Mouse (Mus musculus) lung, embryonic 16.5 days (tissue): Measurements from ENCODE around the gene Lrfn2. TPM values are rescaled to one million over a fixed set of nuclear protein-coding genes. Genes with fewer than 3 reads are reported as not detected.

Experiments
- ATAC-seq: fragments of 200-750 bp; cut with Nextera tagmentation; 2 replicates; pipeline ENCODE4 v1.8.0; 2017; ENCODE audit warnings: low read depth, mild to moderate bottlenecking, moderate library complexity
- H3K27ac ChIP-seq: fragments of 300-500 bp; sonication (generic); 2 replicates; pipeline ENCODE4 v1.5.1; 2014; ENCODE audit warnings: mild to moderate bottlenecking, control low read depth, low read length
- H3K27me3 ChIP-seq: fragments of 300-500 bp; sonication (generic); 2 replicates; pipeline ENCODE4 v1.6.1; 2014; ENCODE audit warnings: low read depth, low read length, mixed read lengths; ENCODE audit not compliant: control insufficient read depth, insufficient read depth
- H3K36me3 ChIP-seq: fragments of 300-500 bp; sonication (generic); 2 replicates; pipeline ENCODE4 v1.6.1; 2014; ENCODE audit warnings: low read length; ENCODE audit not compliant: control insufficient read depth, insufficient read depth
- H3K4me1 ChIP-seq: fragments of 300-500 bp; sonication (generic); replicated peaks from 2 replicates; pipeline ENCODE4 v1.6.1; 2014; ENCODE audit warnings: low read length, mixed read lengths; ENCODE audit not compliant: control insufficient read depth, insufficient read depth
- H3K4me2 ChIP-seq: fragments of 300-500 bp; sonication (generic); 2 replicates; pipeline ENCODE4 v1.6.1; 2014; ENCODE audit warnings: low read depth, low read length, control low read depth
- H3K4me3 ChIP-seq: fragments of 300-500 bp; sonication (generic); 2 replicates; pipeline ENCODE4 v1.5.1; 2014; ENCODE audit warnings: mild to moderate bottlenecking, low read length, control low read depth
- H3K9ac ChIP-seq: fragments of 300-500 bp; sonication (generic); 2 replicates; pipeline ENCODE4 v1.6.1; 2014; ENCODE audit warnings: low read length, control low read depth
- H3K9me3 ChIP-seq: fragments of 300-500 bp; sonication (generic); 2 replicates; pipeline ENCODE4 v1.6.1; 2016; ENCODE audit warnings: low read length; ENCODE audit not compliant: control insufficient read depth
- WGBS: fragments of 180-500 bp; shearing (Covaris S2); extraction: QIAGEN DNeasy Blood & Tissue Kit; methylation state at CpG from one replicate; pipeline ENCODE4 v1.1.7; 2014; 5-methylcytosine and 5-hydroxymethylcytosine counted together
- polyA plus RNA-seq: library from polyadenylated mRNA; unstranded; fragments of >200 nt; fragmentation: Nextera tagmentation; extraction: Ambion mirVana; gene quantifications from 2 replicates; pipeline ENCODE4 v1.2.1, GENCODE M21; 2015

Gene Lrfn2
- polyA plus RNA-seq, 1 experiment from 2014 or later, result 0.25 TPM

- H3K4me2 ChIP-seq, result peak overlapping the region; percentile 88; the same call in 1 of the 2 replicates
- no peak overlapping the region for H3K4me3 ChIP-seq
- H3K36me3 ChIP-seq, result no peaks in the 10 kb centered on the region
- H3K9ac ChIP-seq, result no peak overlapping the region
- H3K4me1 ChIP-seq, result peaks cover 7% of the 10 kb centered on the region; the same call in 1 of the 2 replicates
- H3K27me3 ChIP-seq, result peaks cover 23% of the 10 kb centered on the region
- ATAC-seq, result no peak
- no peak overlapping the region for H3K27ac ChIP-seq
- WGBS, result 55% methylated on average over 10 of the region's 10 CpGs
- H3K9me3 ChIP-seq, result 0 out of 2 replicates have a peak, but pooled peaks cover 3% of the 10 kb centered on the region
Measured at GRCm38 (mm10) chr17:48930994-48931393, 1.2 kb upstream of the Lrfn2 start.

- no peaks in the 10 kb centered on the region for H3K36me3 ChIP-seq
- 1% methylated on average over 26 of the region's 26 CpGs for WGBS
- H3K4me1 ChIP-seq, result peaks cover 7% of the 10 kb centered on the region; the same call in 1 of the 2 replicates
- H3K9me3 ChIP-seq, result no peaks in the 10 kb centered on the region
- peak overlapping the region; percentile 61 for H3K4me3 ChIP-seq
- H3K9ac ChIP-seq, result no peak overlapping the region
- H3K27me3 ChIP-seq, result peaks cover 23% of the 10 kb centered on the region
- H3K27ac ChIP-seq, result no peak overlapping the region
- H3K4me2 ChIP-seq, result peak overlapping the region; percentile 88
- ATAC-seq, result no peak
Measured at GRCm38 (mm10) chr17:48932406-48932906, 277 bp downstream of the Lrfn2 start.

- Histone ChIP-seq H3K4me3 (peak overlapping the region; percentile 28), H3K9ac (no peak overlapping the region), H3K36me3 (no peaks in the 10 kb centered on the region), H3K9me3 (no peaks in the 10 kb centered on the region), H3K27me3 (peaks cover 23% of the 10 kb centered on the region), H3K4me2 (peak overlapping the region; percentile 88; the same call in 1 of the 2 replicates), H3K27ac (no peak overlapping the region), H3K4me1 (peaks cover 7% of the 10 kb centered on the region; the same call in 1 of the 2 replicates)
- ATAC-seq, result no peak
- WGBS, result 4% methylated on average over 7 of the region's 9 CpGs
Measured at GRCm38 (mm10) chr17:48932916-48933315, 737 bp downstream of the Lrfn2 start.

GRCm38 (mm10) chr17:48935201-48935600 lies 3.0 kb downstream of the Lrfn2 start:
- peaks cover 7% of the 10 kb centered on the region; the same call in 1 of the 2 replicates for H3K4me1 ChIP-seq
- peaks cover 23% of the 10 kb centered on the region for H3K27me3 ChIP-seq
- no peaks in the 10 kb centered on the region for H3K36me3 ChIP-seq
- no peaks in the 10 kb centered on the region for H3K9me3 ChIP-seq
- H3K27ac ChIP-seq, result no peak overlapping the region
- H3K4me2 ChIP-seq, result no peak overlapping the region
- H3K9ac ChIP-seq, result no peak overlapping the region
- no peak overlapping the region for H3K4me3 ChIP-seq
- 68% methylated on average over 8 of the region's 8 CpGs for WGBS
- no peak for ATAC-seq

- H3K4me1 ChIP-seq, result peaks cover 4% of the 10 kb centered on the region; the same call in 1 of the 2 replicates
- H3K4me2 ChIP-seq, result no peak overlapping the region
- no peak overlapping the region for H3K9ac ChIP-seq
- no peaks in the 10 kb centered on the region for H3K9me3 ChIP-seq
- 42% methylated on average over 5 of the region's 5 CpGs for WGBS
- peaks cover 19% of the 10 kb centered on the region for H3K27me3 ChIP-seq
- H3K36me3 ChIP-seq, result no peaks in the 10 kb centered on the region
- no peak overlapping the region for H3K27ac ChIP-seq
- no peak for ATAC-seq
- H3K4me3 ChIP-seq, result no peak overlapping the region
Measured at GRCm38 (mm10) chr17:48936445-48937141, 4.4 kb downstream of the Lrfn2 start.

- Histone ChIP-seq H3K4me1 (no peaks in the 10 kb centered on the region), H3K27me3 (peaks cover 2% of the 10 kb centered on the region), H3K4me2 (no peak overlapping the region), H3K27ac (no peak overlapping the region), H3K36me3 (no peaks in the 10 kb centered on the region), H3K9me3 (no peaks in the 10 kb centered on the region), H3K9ac (no peak overlapping the region), H3K4me3 (no peak overlapping the region)
- no peak for ATAC-seq
- 69% methylated on average over 7 of the region's 7 CpGs for WGBS
Measured at GRCm38 (mm10) chr17:48938711-48939220, 6.6 kb downstream of the Lrfn2 start.

GRCm38 (mm10) chr17:48946315-48946714 lies 14.1 kb downstream of the Lrfn2 start:
- Histone ChIP-seq H3K27me3 (no peaks in the 10 kb centered on the region), H3K4me1 (no peaks in the 10 kb centered on the region), H3K9ac (no peak overlapping the region), H3K4me3 (no peak overlapping the region), H3K27ac (no peak overlapping the region), H3K4me2 (no peak overlapping the region), H3K36me3 (no peaks in the 10 kb centered on the region), H3K9me3 (no peaks in the 10 kb centered on the region)
- ATAC-seq, result no peak
- WGBS, result 81% methylated on average over 9 of the region's 9 CpGs

- ATAC-seq, result no peak
- WGBS, result 27% methylated on average over 3 of the region's 3 CpGs
Measured at GRCm38 (mm10) chr17:48946765-48947164, 14.6 kb downstream of the Lrfn2 start.

GRCm38 (mm10) chr17:48951250-48951649 lies 19.1 kb downstream of the Lrfn2 start:
- Histone ChIP-seq H3K4me2 (no peak overlapping the region), H3K4me1 (no peaks in the 10 kb centered on the region), H3K9me3 (no peaks in the 10 kb centered on the region), H3K36me3 (no peaks in the 10 kb centered on the region), H3K9ac (no peak overlapping the region), H3K27ac (no peak overlapping the region), H3K27me3 (no peaks in the 10 kb centered on the region), H3K4me3 (no peak overlapping the region)
- no peak for ATAC-seq
- WGBS, result 67% methylated on average over 1 of the region's 1 CpGs

More at GRCm38 (mm10) chr17:48946765-48947164, 14.6 kb downstream of the Lrfn2 start:
- H3K9me3 ChIP-seq, result no peaks in the 10 kb centered on the region
- no peak overlapping the region for H3K4me3 ChIP-seq
- H3K27me3 ChIP-seq, result no peaks in the 10 kb centered on the region
- no peak overlapping the region for H3K27ac ChIP-seq
- H3K4me1 ChIP-seq, result no peaks in the 10 kb centered on the region
- H3K4me2 ChIP-seq, result no peak overlapping the region
- no peaks in the 10 kb centered on the region for H3K36me3 ChIP-seq
- H3K9ac ChIP-seq, result no peak overlapping the region
